In the genomic region with DNA sequence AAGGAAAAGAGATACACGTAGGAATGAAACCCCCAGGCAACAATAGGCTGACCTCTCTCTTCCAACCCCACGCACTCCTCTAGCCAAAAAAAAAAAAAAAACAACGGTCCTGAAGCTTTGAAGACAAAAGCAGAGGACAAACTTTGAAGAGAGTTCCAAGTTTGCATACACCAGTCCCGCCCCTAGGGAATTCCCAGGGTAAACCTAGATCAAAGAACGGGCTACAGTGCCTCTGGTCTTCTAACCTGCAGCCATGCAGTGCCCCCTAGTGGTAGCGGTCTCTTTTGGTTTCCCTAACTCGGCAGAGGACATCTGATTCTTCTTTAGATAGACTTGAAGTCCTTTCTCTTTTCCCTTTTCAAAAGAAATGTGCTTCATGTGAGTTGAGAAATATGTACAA, we compare ENCODE assay signal across 9 mouse cellular contexts. TPM values are rescaled to one million over a fixed set of nuclear protein-coding genes. Genes with fewer than 3 reads are reported as not detected.
DNase-seq lines count a peak whose midpoint lies in the region; ATAC-seq and TF ChIP-seq lines count a peak whose summit lies in the region.
"Had no signal": no experiment of that assay in that cellular context is flagged by ENCODE, and none has a peak within 500 bp of the region (broad histone marks: within the 10 kb centered on the region; RNA-seq: fewer than 3 reads in every experiment).

No protein-coding gene starts in this region.

- no peaks in the 10 kb centered on the region for H3K27me3 ChIP-seq in forebrain, embryonic 11.5 days (ENCODE audit: control insufficient read depth, insufficient read depth, low read length)
- H3K27me3 ChIP-seq in heart, embryonic 16.5 days (ENCODE audit: control insufficient read depth, insufficient read depth, low read length) = no peaks in the 10 kb centered on the region
- no peaks in the 10 kb centered on the region for H3K27me3 ChIP-seq in liver, embryonic 14.5 days (ENCODE audit: control insufficient read depth, insufficient read depth, low read length)
- H3K27me3 ChIP-seq in neural tube, embryonic 12.5 days (replicated peaks) = no peaks in the 10 kb centered on the region
- H3K27me3 ChIP-seq: embryonic facial prominence, embryonic 12.5 days had no signal

- no peak for TF ChIP-seq POLR2A in brain, embryonic 14.5 days (IDR thresholded peaks at IDR 0.05; ENCODE audit: borderline replicate concordance, extremely low read depth, insufficient read depth, insufficient read length, poor library complexity, severe bottlenecking)

- no peak overlapping the region for H3K4me2 ChIP-seq in forebrain, embryonic 11.5 days (ENCODE audit: low read depth, low read length, severe bottlenecking)
- peak overlapping the region; percentile 38; the same call in 1 of the 2 replicates for H3K4me2 ChIP-seq in heart, embryonic 16.5 days (ENCODE audit: low read depth, low read length)
- no peak overlapping the region; the same call in 1 of the 2 replicates for H3K4me2 ChIP-seq in liver, embryonic 14.5 days (ENCODE audit: low read depth)
- no peak overlapping the region for H3K4me2 ChIP-seq in neural tube, embryonic 12.5 days (replicated peaks)
- H3K4me2 ChIP-seq: embryonic facial prominence, embryonic 12.5 days had no signal

- H3K9me3 ChIP-seq in forebrain, embryonic 11.5 days (ENCODE audit: control insufficient read depth, low read length) = no peaks in the 10 kb centered on the region
- H3K9me3 ChIP-seq in heart, embryonic 16.5 days (replicated peaks; ENCODE audit: control insufficient read depth, low read length) = no peaks in the 10 kb centered on the region
- H3K9me3 ChIP-seq in liver, embryonic 14.5 days (ENCODE audit: control insufficient read depth, low read length) = no peaks in the 10 kb centered on the region
- no peaks in the 10 kb centered on the region for H3K9me3 ChIP-seq in neural tube, embryonic 12.5 days
- H3K9me3 ChIP-seq: embryonic facial prominence, embryonic 12.5 days had no signal

- no peak for TF ChIP-seq EP300 in liver, embryonic 14.5 days (IDR thresholded peaks at IDR 0.05; ENCODE audit: low read depth)

- 0 out of 2 replicates have a peak, but pooled peaks cover 3% of the 10 kb centered on the region for H3K4me1 ChIP-seq in forebrain, embryonic 11.5 days (replicated peaks; ENCODE audit: control insufficient read depth, insufficient read depth, low read length)
- H3K4me1 ChIP-seq in heart, embryonic 16.5 days (ENCODE audit: control insufficient read depth, insufficient read depth, low read length) = no peaks in the 10 kb centered on the region; the same call in 1 of the 2 replicates
- no peaks in the 10 kb centered on the region for H3K4me1 ChIP-seq in liver, embryonic 14.5 days (replicated peaks; ENCODE audit: control insufficient read depth in 2 of 2, insufficient read depth in 2 of 2, low read length in 1 of 2)
- no peaks in the 10 kb centered on the region for H3K4me1 ChIP-seq in neural tube, embryonic 12.5 days
- H3K4me1 ChIP-seq: embryonic facial prominence, embryonic 12.5 days had no signal

- H3K9ac ChIP-seq in forebrain, embryonic 11.5 days (ENCODE audit: low read length) = no peak overlapping the region
- no peak overlapping the region for H3K9ac ChIP-seq in heart, embryonic 16.5 days (ENCODE audit: low read length)
- H3K9ac ChIP-seq in liver, embryonic 14.5 days (replicated peaks) = no peak overlapping the region
- no peak overlapping the region for H3K9ac ChIP-seq in neural tube, embryonic 12.5 days
- H3K9ac ChIP-seq: embryonic facial prominence, embryonic 12.5 days had no signal

- 2% methylated on average over 7 of the region's 7 CpGs for WGBS in forebrain, embryonic 11.5 days
- WGBS in heart, embryonic 16.5 days = 4% methylated on average over 7 of the region's 7 CpGs
- WGBS in liver, embryonic 14.5 days (ENCODE audit: insufficient replicate concordance) = 3% methylated on average over 7 of the region's 7 CpGs
- 2% methylated on average over 7 of the region's 7 CpGs for WGBS in neural tube, embryonic 12.5 days

- DNase-seq in CD4-positive helper T cell, adult 2 months (ENCODE audit: low read depth, low spot score) = peak; percentile 86
- peak; percentile 96 for DNase-seq in brain, embryonic 14.5 days (ENCODE audit: low read depth)
- DNase-seq in forebrain, embryonic 11.5 days (ENCODE audit: low spot score) = peak; percentile 93
- DNase-seq in kidney, postnatal 25 days = peak; percentile 88 to 95
- DNase-seq in liver, embryonic 14.5 days (ENCODE audit: low read depth in 3 of 3, low spot score in 3 of 3) = peak; percentile 50 to 56 (median 50)
- peak; percentile 76 for DNase-seq in telencephalon, adult 2 months (ENCODE audit: low read depth, low spot score)

- TF ChIP-seq CTCF in brain, embryonic 14.5 days (IDR thresholded peaks at IDR 0.05; ENCODE audit: borderline replicate concordance, extremely low read depth, insufficient read depth, insufficient read length) = peak; percentile 93
- peak; percentile 86 for TF ChIP-seq CTCF in liver, embryonic 14.5 days (IDR thresholded peaks at IDR 0.05; ENCODE audit: low read depth)

- peak; percentile 80; the same call in 1 of the 2 replicates for ATAC-seq in forebrain, embryonic 11.5 days (replicated peaks; ENCODE audit: low FRiP score)
- peak; percentile 75; the same call in 1 of the 2 replicates for ATAC-seq in heart, embryonic 16.5 days (replicated peaks; ENCODE audit: extremely low read depth, insufficient read depth, low FRiP score)
- peak; percentile 35; the same call in 1 of the 2 replicates for ATAC-seq in liver, embryonic 14.5 days (ENCODE audit: insufficient read depth)
- ATAC-seq in neural tube, embryonic 12.5 days (ENCODE audit: low FRiP score, low read depth) = peak; percentile 66

- H3K27ac ChIP-seq in forebrain, embryonic 11.5 days (ENCODE audit: low read depth, low read length) = no peak overlapping the region
- no peak overlapping the region for H3K27ac ChIP-seq in heart, embryonic 16.5 days (ENCODE audit: low read length)
- H3K27ac ChIP-seq in liver, embryonic 14.5 days = no peak overlapping the region
- H3K27ac ChIP-seq in neural tube, embryonic 12.5 days = no peak overlapping the region
- H3K27ac ChIP-seq: embryonic facial prominence, embryonic 12.5 days had no signal

- H3K36me3 ChIP-seq in forebrain, embryonic 11.5 days (ENCODE audit: control insufficient read depth, insufficient read depth, low read length) = no peaks in the 10 kb centered on the region
- no peaks in the 10 kb centered on the region for H3K36me3 ChIP-seq in heart, embryonic 16.5 days (ENCODE audit: control insufficient read depth, insufficient read depth)
- no peaks in the 10 kb centered on the region for H3K36me3 ChIP-seq in liver, embryonic 14.5 days (replicated peaks; ENCODE audit: control insufficient read depth, insufficient read depth, low read depth)
- no peaks in the 10 kb centered on the region for H3K36me3 ChIP-seq in neural tube, embryonic 12.5 days
- H3K36me3 ChIP-seq: embryonic facial prominence, embryonic 12.5 days had no signal

- no peak overlapping the region for H3K4me3 ChIP-seq in forebrain, embryonic 11.5 days (ENCODE audit: low read depth, low read length)
- H3K4me3 ChIP-seq in heart, embryonic 16.5 days (ENCODE audit: low read length) = peak overlapping the region; percentile 8; the same call in 1 of the 2 replicates
- H3K4me3 ChIP-seq in liver, embryonic 14.5 days (ENCODE audit: insufficient read depth in 1 of 2, low read depth in 2 of 2, low read length in 2 of 2) = no peak overlapping the region
- no peak overlapping the region for H3K4me3 ChIP-seq in neural tube, embryonic 12.5 days
- H3K4me3 ChIP-seq: embryonic facial prominence, embryonic 12.5 days had no signal

RNA-seq across cellular contexts. Expression of a gene that starts 8.8 kb away (rescaled TPM):
- 0.14 and 0.29 TPM in 2 replicates for polyA plus RNA-seq in brain, embryonic 14.5 days (2012; rRNA removed)
- not detected in 2 replicates for polyA plus RNA-seq in forebrain, embryonic 11.5 days (2014; fragmentation: Nextera tagmentation; extraction: Ambion mirVana)
- not detected in 2 replicates for polyA plus RNA-seq in heart, embryonic 16.5 days (2015; fragmentation: Nextera tagmentation; extraction: Ambion mirVana)
- polyA plus RNA-seq in liver, embryonic 14.5 days (2012; rRNA removed) = 0.05 and 0.17 TPM in 2 replicates
- 0.17 and 0.21 TPM in 2 replicates for polyA plus RNA-seq in liver, embryonic 14.5 days (2014; fragmentation: Nextera tagmentation; extraction: Ambion mirVana)
- not detected in 2 replicates for polyA plus RNA-seq in neural tube, embryonic 12.5 days (2016; fragmentation: Nextera tagmentation; extraction: Ambion mirVana)
- polyA plus RNA-seq: embryonic facial prominence, embryonic 12.5 days had no signal

RNA-seq across cellular contexts. Expression of a gene that starts 37.9 kb away (rescaled TPM):
- 7.7 and 9.4 TPM in 2 replicates for polyA plus RNA-seq in brain, embryonic 14.5 days (2012; rRNA removed)
- 0.07 and 0.36 TPM in 2 replicates for polyA plus RNA-seq in forebrain, embryonic 11.5 days (2014; fragmentation: Nextera tagmentation; extraction: Ambion mirVana)
- polyA plus RNA-seq in heart, embryonic 16.5 days (2015; fragmentation: Nextera tagmentation; extraction: Ambion mirVana) = 0.21 and 0.24 TPM in 2 replicates
- polyA plus RNA-seq in liver, embryonic 14.5 days (2012; rRNA removed) = 12.1 and 12.3 TPM in 2 replicates
- polyA plus RNA-seq in liver, embryonic 14.5 days (2014; fragmentation: Nextera tagmentation; extraction: Ambion mirVana) = 15.5 and 22.8 TPM in 2 replicates
- polyA plus RNA-seq in neural tube, embryonic 12.5 days (2016; fragmentation: Nextera tagmentation; extraction: Ambion mirVana) = 1.1 and 1.6 TPM in 2 replicates

RNA-seq across cellular contexts. Expression of a gene that starts 47.0 kb away (rescaled TPM):
- 0.01 TPM in 1 of 2 replicates, not detected in the other for polyA plus RNA-seq in brain, embryonic 14.5 days (2012; rRNA removed)
- polyA plus RNA-seq in forebrain, embryonic 11.5 days (2014; fragmentation: Nextera tagmentation; extraction: Ambion mirVana) = not detected in 2 replicates
- polyA plus RNA-seq in heart, embryonic 16.5 days (2015; fragmentation: Nextera tagmentation; extraction: Ambion mirVana) = 0.09 and 0.18 TPM in 2 replicates
- polyA plus RNA-seq in liver, embryonic 14.5 days (2012; rRNA removed) = 0.02 and 0.04 TPM in 2 replicates
- polyA plus RNA-seq in liver, embryonic 14.5 days (2014; fragmentation: Nextera tagmentation; extraction: Ambion mirVana) = not detected in 2 replicates
- polyA plus RNA-seq in neural tube, embryonic 12.5 days (2016; fragmentation: Nextera tagmentation; extraction: Ambion mirVana) = 0.08 TPM in 1 of 2 replicates, not detected in the other

RNA-seq across cellular contexts. Expression of a gene that starts 56.4 kb away (rescaled TPM):
- polyA plus RNA-seq in brain, embryonic 14.5 days (2012; rRNA removed) = 88.0 and 89.0 TPM in 2 replicates
- polyA plus RNA-seq in forebrain, embryonic 11.5 days (2014; fragmentation: Nextera tagmentation; extraction: Ambion mirVana) = 221 and 225 TPM in 2 replicates
- polyA plus RNA-seq in heart, embryonic 16.5 days (2015; fragmentation: Nextera tagmentation; extraction: Ambion mirVana) = 131 and 142 TPM in 2 replicates
- polyA plus RNA-seq in liver, embryonic 14.5 days (2012; rRNA removed) = 43.7 and 53.0 TPM in 2 replicates
- 104 and 107 TPM in 2 replicates for polyA plus RNA-seq in liver, embryonic 14.5 days (2014; fragmentation: Nextera tagmentation; extraction: Ambion mirVana)
- polyA plus RNA-seq in neural tube, embryonic 12.5 days (2016; fragmentation: Nextera tagmentation; extraction: Ambion mirVana) = 194 and 210 TPM in 2 replicates
